Mouse (Mus musculus): Measurements from ENCODE around the gene Hdac9.

- TF ChIP-seq GATA1 (IDR thresholded peaks at IDR 0.05; ENCODE audit: borderline replicate concordance, low read length): no peak
- no peak for TF ChIP-seq FLI1 (IDR thresholded peaks at IDR 0.05; ENCODE audit: low read length)
These were observed 275.1 kb downstream of the Hdac9 start for GRCm38 (mm10) chr12:34641705-34642259.
